Mouse (Mus musculus): ENCODE results near the gene 4930426L09Rik. TPM values are rescaled to one million over a fixed set of nuclear protein-coding genes. Genes with fewer than 3 reads are reported as not detected.
A peak's percentile ranks its signal among the peaks of the same experiment; 100 is the strongest.
"Not testable (repeated sequence)": the region's sequence is repeated elsewhere in the genome, so short reads cannot be mapped to it uniquely, and the experiment has no call there.

The 4930426L09Rik gene
- polyA plus RNA-seq, 1 experiment: not detected

DNA sequence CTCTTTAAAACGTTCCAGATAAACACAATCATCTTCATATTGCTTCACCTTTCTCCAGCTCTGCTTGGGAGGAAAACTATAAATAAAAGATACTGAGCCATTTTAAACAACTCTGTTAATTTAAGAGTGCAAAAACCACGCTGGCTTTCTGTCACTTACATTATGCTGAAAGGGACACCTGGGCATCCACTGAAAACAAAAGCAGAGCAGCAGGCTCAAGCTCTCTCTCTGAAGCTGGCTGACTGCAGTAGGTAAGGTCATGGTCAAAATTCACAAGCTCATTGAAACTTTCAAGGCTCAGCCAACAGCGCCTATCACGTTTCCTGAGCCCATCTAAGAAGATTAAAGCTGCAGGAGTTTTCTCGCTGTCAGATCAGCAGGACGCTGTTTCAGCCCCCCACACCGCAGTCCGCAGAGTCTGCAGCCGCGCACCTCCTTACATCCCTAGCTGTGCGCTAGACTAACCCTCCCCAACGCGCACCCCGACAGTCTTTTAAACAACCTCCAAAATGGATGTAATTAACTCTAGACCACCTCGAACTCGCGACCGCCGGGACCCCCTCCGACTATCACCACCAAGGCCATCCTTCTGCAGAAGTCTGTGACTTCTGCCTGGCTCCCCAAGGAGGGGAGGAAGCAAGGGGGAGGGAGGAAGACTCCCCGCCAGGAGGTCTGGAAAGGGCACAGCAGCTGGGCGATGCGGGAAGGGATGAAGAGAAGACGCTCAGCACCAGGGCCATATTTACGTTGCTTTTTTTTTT is 1.5 kb upstream of the 4930426L09Rik start:
- Histone ChIP-seq H3K27ac (ENCODE audit: insufficient read depth, low read length) (no peak overlapping the region), H3K27me3 (ENCODE audit: control insufficient read depth, insufficient read depth, low read length, poor library complexity, severe bottlenecking) (peaks cover 3% of the 10 kb centered on the region; the same call in 1 of the 2 replicates), H3K9me3 (replicated peaks; ENCODE audit: control insufficient read depth, insufficient read depth, low read length, poor library complexity, severe bottlenecking) (no peaks in the 10 kb centered on the region), H3K4me1 (ENCODE audit: control insufficient read depth, insufficient read depth, low read length) (no peaks in the 10 kb centered on the region), H3K4me3 (ENCODE audit: low read depth, low read length) (peak overlapping the region; percentile 46), H3K36me3 (ENCODE audit: control insufficient read depth, insufficient read depth, low read length, poor library complexity, severe bottlenecking) (no peaks in the 10 kb centered on the region), H3K9ac (ENCODE audit: low read depth, poor library complexity, severe bottlenecking) (peak overlapping the region; percentile 50)
- TF ChIP-seq EP300 (IDR thresholded peaks at IDR 0.05; ENCODE audit: insufficient read depth, low read depth, low read length): no peak
- TF ChIP-seq POLR2A (IDR thresholded peaks at IDR 0.05; ENCODE audit: insufficient read depth, low read length): no peak
- no peak for TF ChIP-seq CTCF (IDR thresholded peaks at IDR 0.05; ENCODE audit: low read depth, low read length)

DNA sequence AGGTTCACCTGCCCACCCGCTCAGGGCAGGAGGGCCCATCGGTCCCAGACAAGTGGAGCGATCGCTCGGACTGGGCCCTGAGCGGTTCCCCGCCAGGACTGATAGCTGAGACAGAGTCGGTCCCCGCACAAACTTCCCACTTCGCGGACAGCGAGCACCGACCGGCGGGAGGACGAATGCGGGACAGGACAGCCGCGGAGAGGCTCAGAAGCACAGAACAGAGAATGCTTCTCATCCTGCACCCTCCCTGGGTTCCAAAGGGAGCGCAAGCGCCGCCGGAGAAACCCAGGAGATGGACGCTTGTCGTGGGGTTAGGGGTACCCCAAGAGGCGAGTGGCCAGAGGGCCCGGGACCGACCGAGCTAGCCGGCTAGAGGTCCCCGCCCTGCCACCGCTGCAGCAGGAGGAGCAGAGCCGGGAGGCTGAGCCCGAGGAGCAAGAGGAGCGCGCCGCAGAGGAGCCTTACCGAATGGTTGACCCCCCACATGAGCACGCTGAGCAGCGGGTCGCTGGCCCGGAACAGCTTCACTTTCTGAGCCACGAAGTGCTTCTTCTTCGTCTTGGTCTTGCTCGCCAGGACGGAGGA is 664 bp upstream of the 4930426L09Rik start:
- TF ChIP-seq CTCF (IDR thresholded peaks at IDR 0.05; ENCODE audit: low read depth, low read length) (no peak), EP300 (IDR thresholded peaks at IDR 0.05; ENCODE audit: insufficient read depth, low read depth, low read length) (no peak), POLR2A (IDR thresholded peaks at IDR 0.05; ENCODE audit: insufficient read depth, low read length) (no peak)
- H3K4me1 ChIP-seq (ENCODE audit: control insufficient read depth, insufficient read depth, low read length): no peaks in the 10 kb centered on the region

DNA sequence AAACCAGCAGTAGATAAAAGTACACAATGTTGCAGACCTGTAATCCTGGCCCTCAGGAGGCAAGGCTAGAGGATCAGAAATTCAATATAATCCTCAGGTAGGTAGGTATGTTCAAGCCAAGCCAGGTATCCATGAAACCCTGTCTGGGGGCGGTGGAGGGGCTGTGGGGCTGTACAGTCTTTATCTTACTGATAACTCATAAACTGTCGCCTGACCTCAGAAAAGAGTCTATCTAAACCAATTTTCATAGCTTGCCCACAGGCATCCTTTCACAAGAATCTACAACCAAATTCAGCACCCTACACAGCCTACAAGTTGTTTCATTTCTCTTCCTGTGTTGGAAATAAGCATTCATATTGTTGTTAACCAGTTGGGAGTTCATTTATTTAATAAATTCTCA is 1.3 kb downstream of the 4930426L09Rik start:
- Histone ChIP-seq H3K4me3 (ENCODE audit: low read depth, low read length) (no peak overlapping the region), H3K9me3 (replicated peaks; ENCODE audit: control insufficient read depth, insufficient read depth, low read length, poor library complexity, severe bottlenecking) (no peaks in the 10 kb centered on the region), H3K27ac (ENCODE audit: insufficient read depth, low read length) (no peak overlapping the region), H3K27me3 (ENCODE audit: control insufficient read depth, insufficient read depth, low read length, poor library complexity, severe bottlenecking) (peaks cover 3% of the 10 kb centered on the region; the same call in 1 of the 2 replicates), H3K4me1 (ENCODE audit: control insufficient read depth, insufficient read depth, low read length) (no peaks in the 10 kb centered on the region), H3K9ac (ENCODE audit: low read depth, poor library complexity, severe bottlenecking) (no peak overlapping the region), H3K36me3 (ENCODE audit: control insufficient read depth, insufficient read depth, low read length, poor library complexity, severe bottlenecking) (no peaks in the 10 kb centered on the region)
- TF ChIP-seq CTCF (IDR thresholded peaks at IDR 0.05; ENCODE audit: low read depth, low read length) (no peak), EP300 (IDR thresholded peaks at IDR 0.05; ENCODE audit: insufficient read depth, low read depth, low read length) (no peak), POLR2A (IDR thresholded peaks at IDR 0.05; ENCODE audit: insufficient read depth, low read length) (no peak)

More for the DNA sequence above, 664 bp upstream of the 4930426L09Rik start:
- H3K9me3 ChIP-seq (replicated peaks; ENCODE audit: control insufficient read depth, insufficient read depth, low read length, poor library complexity, severe bottlenecking): no peaks in the 10 kb centered on the region
- no peaks in the 10 kb centered on the region for H3K36me3 ChIP-seq (ENCODE audit: control insufficient read depth, insufficient read depth, low read length, poor library complexity, severe bottlenecking)
- H3K27me3 ChIP-seq (ENCODE audit: control insufficient read depth, insufficient read depth, low read length, poor library complexity, severe bottlenecking): peaks cover 3% of the 10 kb centered on the region; the same call in 1 of the 2 replicates
- H3K4me3 ChIP-seq (ENCODE audit: low read depth, low read length): peak overlapping the region; percentile 82
- peak overlapping the region; percentile 50 for H3K9ac ChIP-seq (ENCODE audit: low read depth, poor library complexity, severe bottlenecking)
- no peak overlapping the region for H3K27ac ChIP-seq (ENCODE audit: insufficient read depth, low read length)

DNA sequence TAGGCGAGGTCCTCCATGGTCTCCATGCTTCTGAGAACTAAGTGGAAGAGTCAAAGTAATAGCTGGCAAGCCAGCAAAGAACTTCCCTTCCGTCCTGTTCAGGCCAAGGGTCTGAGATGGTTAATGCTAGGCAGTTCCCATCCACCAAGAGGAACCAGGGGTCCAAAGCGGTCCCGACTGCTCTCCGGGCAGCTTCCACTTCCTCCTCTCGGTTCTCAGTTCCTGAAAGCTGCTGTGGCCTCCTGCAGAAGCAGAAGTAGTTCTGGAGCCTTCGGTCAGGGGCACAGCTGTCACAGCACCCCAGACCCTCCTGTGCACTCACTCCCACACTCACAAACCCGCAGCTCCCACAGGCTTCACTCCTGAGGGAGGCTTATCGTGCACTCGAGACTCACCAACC is 6.7 kb downstream of the 4930426L09Rik start:
- H3K9ac ChIP-seq (ENCODE audit: low read depth, poor library complexity, severe bottlenecking): no peak overlapping the region
- no peaks in the 10 kb centered on the region for H3K36me3 ChIP-seq (ENCODE audit: control insufficient read depth, insufficient read depth, low read length, poor library complexity, severe bottlenecking)
- TF ChIP-seq CTCF (IDR thresholded peaks at IDR 0.05; ENCODE audit: low read depth, low read length): no peak
- TF ChIP-seq EP300 (IDR thresholded peaks at IDR 0.05; ENCODE audit: insufficient read depth, low read depth, low read length): no peak
- no peak for TF ChIP-seq POLR2A (IDR thresholded peaks at IDR 0.05; ENCODE audit: insufficient read depth, low read length)
- no peaks in the 10 kb centered on the region for H3K4me1 ChIP-seq (ENCODE audit: control insufficient read depth, insufficient read depth, low read length)
- no peaks in the 10 kb centered on the region for H3K27me3 ChIP-seq (ENCODE audit: control insufficient read depth, insufficient read depth, low read length, poor library complexity, severe bottlenecking)
- H3K9me3 ChIP-seq (replicated peaks; ENCODE audit: control insufficient read depth, insufficient read depth, low read length, poor library complexity, severe bottlenecking): no peaks in the 10 kb centered on the region
- H3K27ac ChIP-seq (ENCODE audit: insufficient read depth, low read length): no peak overlapping the region
- H3K4me3 ChIP-seq (ENCODE audit: low read depth, low read length): no peak overlapping the region

DNA sequence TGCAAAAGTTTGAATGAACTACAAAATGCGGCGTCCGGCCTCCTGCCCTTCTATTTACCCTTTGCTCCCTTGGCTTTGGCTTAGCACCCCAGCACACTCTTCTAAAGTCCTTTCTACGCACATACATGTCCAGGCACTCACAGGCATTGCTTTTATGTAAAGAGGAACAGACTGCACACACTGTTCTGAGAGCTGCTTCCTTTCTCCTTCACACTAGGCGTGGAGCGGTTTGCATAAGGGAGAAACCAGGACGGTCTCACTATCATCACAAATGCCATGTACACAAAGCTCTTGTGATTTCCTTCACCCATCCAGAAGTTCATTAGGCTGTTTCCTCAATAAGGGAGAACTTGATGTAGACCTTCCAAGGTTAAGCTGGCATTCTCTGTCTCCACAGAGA is 8.0 kb downstream of the 4930426L09Rik start:
- Histone ChIP-seq H3K4me1 (ENCODE audit: control insufficient read depth, insufficient read depth, low read length) (no peaks in the 10 kb centered on the region), H3K4me3 (ENCODE audit: low read depth, low read length) (no peak overlapping the region), H3K36me3 (ENCODE audit: control insufficient read depth, insufficient read depth, low read length, poor library complexity, severe bottlenecking) (no peaks in the 10 kb centered on the region), H3K9me3 (replicated peaks; ENCODE audit: control insufficient read depth, insufficient read depth, low read length, poor library complexity, severe bottlenecking) (no peaks in the 10 kb centered on the region), H3K27ac (ENCODE audit: insufficient read depth, low read length) (no peak overlapping the region), H3K27me3 (ENCODE audit: control insufficient read depth, insufficient read depth, low read length, poor library complexity, severe bottlenecking) (no peaks in the 10 kb centered on the region), H3K9ac (ENCODE audit: low read depth, poor library complexity, severe bottlenecking) (no peak overlapping the region)
- TF ChIP-seq EP300 (IDR thresholded peaks at IDR 0.05; ENCODE audit: insufficient read depth, low read depth, low read length) (no peak), CTCF (IDR thresholded peaks at IDR 0.05; ENCODE audit: low read depth, low read length) (no peak), POLR2A (IDR thresholded peaks at IDR 0.05; ENCODE audit: insufficient read depth, low read length) (no peak)

DNA sequence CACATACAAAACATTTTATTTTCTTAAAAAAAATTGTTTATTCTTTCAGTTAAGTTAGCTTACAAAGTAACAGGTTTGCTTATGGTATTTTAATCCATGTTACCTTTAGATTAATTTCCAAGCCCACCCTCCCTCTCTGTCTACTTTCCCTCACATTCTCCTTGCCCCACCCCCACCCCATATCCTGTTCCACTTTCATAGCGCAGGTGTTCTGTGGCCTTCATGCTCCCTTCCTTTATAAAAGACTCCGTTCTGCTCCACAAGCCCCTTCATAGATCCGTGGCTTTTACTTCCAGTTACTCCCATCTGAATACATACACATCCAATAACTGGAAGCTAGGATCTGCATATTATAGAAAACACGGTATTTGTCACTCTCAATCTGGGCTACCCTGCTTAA is 9.4 kb downstream of the 4930426L09Rik start:
- no peak for TF ChIP-seq POLR2A (IDR thresholded peaks at IDR 0.05; ENCODE audit: insufficient read depth, low read length)
- TF ChIP-seq EP300 (IDR thresholded peaks at IDR 0.05; ENCODE audit: insufficient read depth, low read depth, low read length): no peak
- no peak for TF ChIP-seq CTCF (IDR thresholded peaks at IDR 0.05; ENCODE audit: low read depth, low read length)
- H3K36me3 ChIP-seq (ENCODE audit: control insufficient read depth, insufficient read depth, low read length, poor library complexity, severe bottlenecking): no peaks in the 10 kb centered on the region
- no peak overlapping the region for H3K27ac ChIP-seq (ENCODE audit: insufficient read depth, low read length)
- no peaks in the 10 kb centered on the region for H3K9me3 ChIP-seq (replicated peaks; ENCODE audit: control insufficient read depth, insufficient read depth, low read length, poor library complexity, severe bottlenecking)
- no peaks in the 10 kb centered on the region for H3K27me3 ChIP-seq (ENCODE audit: control insufficient read depth, insufficient read depth, low read length, poor library complexity, severe bottlenecking)
- H3K4me3 ChIP-seq (ENCODE audit: low read depth, low read length): no peak overlapping the region
- no peaks in the 10 kb centered on the region for H3K4me1 ChIP-seq (ENCODE audit: control insufficient read depth, insufficient read depth, low read length)
- H3K9ac ChIP-seq (ENCODE audit: low read depth, poor library complexity, severe bottlenecking): no peak overlapping the region

DNA sequence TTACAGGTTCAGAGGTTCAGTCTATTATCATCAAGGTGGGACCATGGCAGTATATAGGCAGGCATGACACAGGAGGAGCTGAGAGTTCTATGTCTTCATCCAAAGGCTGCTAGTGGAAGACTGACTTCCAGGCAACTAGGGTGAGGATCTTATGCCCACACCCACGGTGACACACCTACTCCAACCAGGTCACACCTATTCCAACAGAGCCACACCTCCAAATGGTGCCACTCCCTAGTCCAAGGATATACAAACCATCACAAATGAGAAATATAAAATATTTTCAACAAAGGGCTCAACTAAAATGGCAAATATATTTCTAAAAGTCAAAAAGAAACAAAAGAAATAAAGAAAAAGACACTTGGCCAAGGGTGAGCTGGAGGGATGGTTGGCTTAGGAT is 12.4 kb downstream of the 4930426L09Rik start:
- not testable (repeated sequence) for H3K4me1 ChIP-seq (ENCODE audit: control insufficient read depth, insufficient read depth, low read length); H3K27ac ChIP-seq (ENCODE audit: insufficient read depth, low read length); H3K36me3 ChIP-seq (ENCODE audit: control insufficient read depth, insufficient read depth, low read length, poor library complexity, severe bottlenecking); H3K9ac ChIP-seq (ENCODE audit: low read depth, poor library complexity, severe bottlenecking); H3K4me3 ChIP-seq (ENCODE audit: low read depth, low read length); H3K27me3 ChIP-seq (ENCODE audit: control insufficient read depth, insufficient read depth, low read length, poor library complexity, severe bottlenecking); H3K9me3 ChIP-seq (replicated peaks; ENCODE audit: control insufficient read depth, insufficient read depth, low read length, poor library complexity, severe bottlenecking)

Data from ES-Bruce4 (cell line).